Mouse (Mus musculus) neural tube, embryonic 13.5 days (tissue): ENCODE results near the gene Ntn5. TPM values are rescaled to one million over a fixed set of nuclear protein-coding genes. Genes with fewer than 3 reads are reported as not detected.
A peak's percentile ranks its signal among the peaks of the same experiment; 100 is the strongest.

Experiments
- ATAC-seq: fragments of 200-750 bp; cut with Nextera tagmentation; 2 replicates; pipeline ENCODE4 v1.8.0; 2017; ENCODE audit warnings: low read depth, mild to moderate bottlenecking, moderate TSS enrichment, moderate library complexity
- H3K27ac ChIP-seq: fragments of 300-500 bp; sonication (generic); replicated peaks from 2 replicates; pipeline ENCODE4 v1.5.1; 2015; ENCODE audit warnings: moderate library complexity, mild to moderate bottlenecking, inconsistent platforms
- H3K27me3 ChIP-seq: fragments of 300-500 bp; sonication (generic); 2 replicates; pipeline ENCODE4 v1.6.1; 2015; ENCODE audit warnings: mild to moderate bottlenecking, inconsistent platforms
- H3K36me3 ChIP-seq: fragments of 300-500 bp; sonication (generic); 2 replicates; pipeline ENCODE4 v1.6.1; 2015; ENCODE audit warnings: mild to moderate bottlenecking, inconsistent platforms
- H3K4me1 ChIP-seq: fragments of 300-500 bp; sonication (generic); replicated peaks from 2 replicates; pipeline ENCODE4 v1.6.1; 2015; ENCODE audit warnings: inconsistent platforms
- H3K4me2 ChIP-seq: fragments of 300-500 bp; sonication (generic); 2 replicates; pipeline ENCODE4 v1.6.1; 2015; ENCODE audit warnings: inconsistent platforms, mild to moderate bottlenecking, moderate library complexity
- H3K4me3 ChIP-seq: fragments of 300-500 bp; sonication (generic); 2 replicates; pipeline ENCODE4 v1.5.1; 2015; ENCODE audit warnings: mild to moderate bottlenecking, inconsistent platforms
- H3K9ac ChIP-seq: fragments of 300-500 bp; sonication (generic); 2 replicates; pipeline ENCODE4 v1.6.1; 2015; ENCODE audit warnings: moderate library complexity, mild to moderate bottlenecking, inconsistent platforms
- H3K9me3 ChIP-seq: fragments of 300-500 bp; sonication (generic); 2 replicates; pipeline ENCODE4 v1.6.1; 2016; ENCODE audit warnings: inconsistent platforms
- WGBS: fragments of 180-500 bp; shearing (Covaris S2); methylation state at CpG from one replicate; pipeline ENCODE4 v1.1.7; 2015; 5-methylcytosine and 5-hydroxymethylcytosine counted together
- polyA plus RNA-seq: library from polyadenylated mRNA; unstranded; fragments of >200 nt; fragmentation: Nextera tagmentation; extraction: Ambion mirVana; gene quantifications from 2 replicates; pipeline ENCODE4 v1.2.1, GENCODE M21; 2015

Ntn5 gene
- polyA plus RNA-seq, 1 experiment from 2014 or later = 2.6 TPM

- no peaks in the 10 kb centered on the region for H3K36me3 ChIP-seq
- peaks cover 31% of the 10 kb centered on the region for H3K4me1 ChIP-seq
- H3K4me2 ChIP-seq = no peak overlapping the region
- ATAC-seq = no peak
- H3K27me3 ChIP-seq = no peaks in the 10 kb centered on the region; the same call in 1 of the 2 replicates
- WGBS = 70% methylated on average over 3 of the region's 3 CpGs
- H3K27ac ChIP-seq = no peak overlapping the region
- no peaks in the 10 kb centered on the region for H3K9me3 ChIP-seq
- H3K9ac ChIP-seq = 0 out of 2 replicates have a peak overlapping the region, but pooled peaks have one; percentile 4
- no peak overlapping the region for H3K4me3 ChIP-seq
Observed at GRCm38 (mm10) chr7:45686841-45687240, 3.0 kb downstream of the Ntn5 start.

- ATAC-seq = no peak
- 60% methylated on average over 6 of the region's 6 CpGs for WGBS
- Histone ChIP-seq H3K4me2 (no peak overlapping the region), H3K27me3 (no peaks in the 10 kb centered on the region; the same call in 1 of the 2 replicates), H3K9ac (no peak overlapping the region), H3K27ac (no peak overlapping the region), H3K4me3 (no peak overlapping the region), H3K4me1 (peaks cover 20% of the 10 kb centered on the region), H3K36me3 (no peaks in the 10 kb centered on the region), H3K9me3 (no peaks in the 10 kb centered on the region)
Observed at GRCm38 (mm10) chr7:45689099-45689498, 5.3 kb downstream of the Ntn5 start.

GRCm38 (mm10) chr7:45689800-45690199 is 6.0 kb downstream of the Ntn5 start:
- H3K27ac ChIP-seq = no peak overlapping the region
- H3K9ac ChIP-seq = no peak overlapping the region
- H3K4me3 ChIP-seq = no peak overlapping the region
- WGBS = 76% methylated on average over 11 of the region's 11 CpGs
- H3K9me3 ChIP-seq = no peaks in the 10 kb centered on the region
- H3K4me1 ChIP-seq = peaks cover 20% of the 10 kb centered on the region
- ATAC-seq = no peak
- H3K4me2 ChIP-seq = no peak overlapping the region
- no peaks in the 10 kb centered on the region for H3K36me3 ChIP-seq
- H3K27me3 ChIP-seq = no peaks in the 10 kb centered on the region; the same call in 1 of the 2 replicates

GRCm38 (mm10) chr7:45692364-45692763 is 8.5 kb downstream of the Ntn5 start:
- no peak overlapping the region for H3K4me3 ChIP-seq
- no peaks in the 10 kb centered on the region for H3K9me3 ChIP-seq
- no peaks in the 10 kb centered on the region; the same call in 1 of the 2 replicates for H3K4me1 ChIP-seq
- WGBS = 88% methylated on average over 2 of the region's 2 CpGs
- ATAC-seq = no peak
- no peaks in the 10 kb centered on the region for H3K36me3 ChIP-seq
- no peaks in the 10 kb centered on the region; the same call in 1 of the 2 replicates for H3K27me3 ChIP-seq
- no peak overlapping the region for H3K27ac ChIP-seq
- H3K9ac ChIP-seq = no peak overlapping the region
- H3K4me2 ChIP-seq = no peak overlapping the region

- ATAC-seq = no peak
- WGBS = 87% methylated on average over 50 of the region's 50 CpGs
- H3K9ac ChIP-seq = no peak within 1 kb of the TSS
Observed at GRCm38 (mm10) chr7:45693921-45694591, 10.2 kb downstream of the Ntn5 start, which contains the start of gene Sec1. Gene Sec1, minus strand, starts transcription at chr7:45694402.

GRCm38 (mm10) chr7:45695098-45695497 is 11.3 kb downstream of the Ntn5 start:
- no peak for ATAC-seq
- peaks cover 18% of the 10 kb centered on the region for H3K4me1 ChIP-seq
- WGBS = 4% methylated on average over 6 of the region's 6 CpGs

More at GRCm38 (mm10) chr7:45693921-45694591, 10.2 kb downstream of the Ntn5 start, which contains the start of gene Sec1:
- H3K27me3 ChIP-seq = peaks cover 12% of the 10 kb centered on the region
- H3K4me1 ChIP-seq = peaks cover 8% of the 10 kb centered on the region; the same call in 1 of the 2 replicates
- no peaks in the 10 kb centered on the region for H3K36me3 ChIP-seq
- no peak within 1 kb of the TSS for H3K27ac ChIP-seq
- H3K4me3 ChIP-seq = no peak within 1 kb of the TSS
- no peaks in the 10 kb centered on the region for H3K9me3 ChIP-seq
- no peak within 1 kb of the TSS for H3K4me2 ChIP-seq

GRCm38 (mm10) chr7:45697894-45698293 is 14.1 kb downstream of the Ntn5 start:
- no peak overlapping the region for H3K4me3 ChIP-seq
- H3K27ac ChIP-seq = no peak overlapping the region
- no peaks in the 10 kb centered on the region for H3K9me3 ChIP-seq
- no peak overlapping the region for H3K9ac ChIP-seq
- peaks cover 42% of the 10 kb centered on the region for H3K4me1 ChIP-seq
- H3K27me3 ChIP-seq = peaks cover 27% of the 10 kb centered on the region
- no peak for ATAC-seq
- no peaks in the 10 kb centered on the region for H3K36me3 ChIP-seq
- H3K4me2 ChIP-seq = no peak overlapping the region
- WGBS = 89% methylated on average over 7 of the region's 7 CpGs

More at GRCm38 (mm10) chr7:45695098-45695497, 11.3 kb downstream of the Ntn5 start:
- no peak overlapping the region for H3K27ac ChIP-seq
- peaks cover 22% of the 10 kb centered on the region for H3K27me3 ChIP-seq
- no peaks in the 10 kb centered on the region for H3K9me3 ChIP-seq
- no peak overlapping the region for H3K4me3 ChIP-seq
- H3K9ac ChIP-seq = no peak overlapping the region
- no peak overlapping the region for H3K4me2 ChIP-seq
- H3K36me3 ChIP-seq = no peaks in the 10 kb centered on the region

GRCm38 (mm10) chr7:45699523-45700141 is 15.8 kb downstream of the Ntn5 start, which contains the start of gene Car11:
Gene Car11, plus strand, starts transcription at chr7:45699843.
- ATAC-seq = peak; percentile 1; the same call in 1 of the 2 replicates
- Histone ChIP-seq H3K27me3 (peaks cover 27% of the 10 kb centered on the region), H3K4me3 (peak within 1 kb of the TSS; percentile 52), H3K9ac (peak within 1 kb of the TSS; percentile 81), H3K4me2 (peak within 1 kb of the TSS; percentile 88), H3K27ac (peak within 1 kb of the TSS; percentile 80), H3K9me3 (no peaks in the 10 kb centered on the region), H3K4me1 (peaks cover 57% of the 10 kb centered on the region), H3K36me3 (no peaks in the 10 kb centered on the region)
- WGBS = 1% methylated on average over 33 of the region's 36 CpGs

GRCm38 (mm10) chr7:45700301-45701015 is 16.6 kb downstream of the Ntn5 start:
- Histone ChIP-seq H3K9me3 (no peaks in the 10 kb centered on the region), H3K9ac (peak overlapping the region; percentile 81), H3K36me3 (no peaks in the 10 kb centered on the region), H3K27ac (peak overlapping the region; percentile 80), H3K4me3 (peak overlapping the region; percentile 52), H3K4me2 (peak overlapping the region; percentile 88), H3K27me3 (peaks cover 27% of the 10 kb centered on the region), H3K4me1 (peaks cover 61% of the 10 kb centered on the region)
- 1% methylated on average over 20 of the region's 20 CpGs for WGBS
- ATAC-seq = peak; percentile 7; the same call in 1 of the 2 replicates

GRCm38 (mm10) chr7:45701072-45701471 is 17.2 kb downstream of the Ntn5 start:
- WGBS = 21% methylated on average over 11 of the region's 11 CpGs
- H3K27ac ChIP-seq = peak overlapping the region; percentile 76
- peaks cover 27% of the 10 kb centered on the region for H3K27me3 ChIP-seq
- peak overlapping the region; percentile 67 for H3K9ac ChIP-seq
- no peak for ATAC-seq
- H3K36me3 ChIP-seq = no peaks in the 10 kb centered on the region
- H3K9me3 ChIP-seq = no peaks in the 10 kb centered on the region
- H3K4me3 ChIP-seq = peak overlapping the region; percentile 52
- H3K4me2 ChIP-seq = peak overlapping the region; percentile 88
- H3K4me1 ChIP-seq = peaks cover 67% of the 10 kb centered on the region

- WGBS = 79% methylated on average over 11 of the region's 11 CpGs
- ATAC-seq = no peak
- no peaks in the 10 kb centered on the region for H3K36me3 ChIP-seq
- no peak overlapping the region for H3K27ac ChIP-seq
- peak overlapping the region; percentile 67; the same call in 1 of the 2 replicates for H3K9ac ChIP-seq
- H3K4me1 ChIP-seq = peaks cover 73% of the 10 kb centered on the region
- peak overlapping the region; percentile 52 for H3K4me3 ChIP-seq
- H3K4me2 ChIP-seq = peak overlapping the region; percentile 88
- peaks cover 27% of the 10 kb centered on the region for H3K27me3 ChIP-seq
- no peaks in the 10 kb centered on the region for H3K9me3 ChIP-seq
Observed at GRCm38 (mm10) chr7:45701607-45702006, 17.8 kb downstream of the Ntn5 start.

GRCm38 (mm10) chr7:45702316-45702715 is 18.5 kb downstream of the Ntn5 start:
- Histone ChIP-seq H3K4me1 (peaks cover 80% of the 10 kb centered on the region), H3K4me2 (0 out of 2 replicates have a peak overlapping the region, but pooled peaks have one; percentile 99)

More at GRCm38 (mm10) chr7:45702316-45702715, 18.5 kb downstream of the Ntn5 start:
- Histone ChIP-seq H3K9ac (no peak overlapping the region), H3K9me3 (no peaks in the 10 kb centered on the region), H3K36me3 (no peaks in the 10 kb centered on the region), H3K27me3 (peaks cover 27% of the 10 kb centered on the region), H3K4me3 (no peak overlapping the region), H3K27ac (no peak overlapping the region)
- 87% methylated on average over 11 of the region's 11 CpGs for WGBS
- no peak for ATAC-seq
